Mouse (Mus musculus) layer of hippocampus, adult 8-10 months (tissue): ENCODE measurements at regions not wholly inside any gene's neighbourhood (a gene's known extent, or its start where the extent isn't known, plus 50 kb on each side); places are given as distances from the start of the nearest gene placed in this dataset.
"Not testable (repeated sequence)": the region's sequence is repeated elsewhere in the genome, so short reads cannot be mapped to it uniquely, and the experiment has no call there.

Source experiments
- DNase-seq, 2 experiments: peaks; one replicate each; pipeline ENCODE4 v3.0.0; 2022; ENCODE audit warnings: low spot score in 2 of 2

- no peak for DNase-seq
Measured at GRCm38 (mm10) chr13:5603905-5604596, 257.2 kb upstream of the Klf6 start.

DNA sequence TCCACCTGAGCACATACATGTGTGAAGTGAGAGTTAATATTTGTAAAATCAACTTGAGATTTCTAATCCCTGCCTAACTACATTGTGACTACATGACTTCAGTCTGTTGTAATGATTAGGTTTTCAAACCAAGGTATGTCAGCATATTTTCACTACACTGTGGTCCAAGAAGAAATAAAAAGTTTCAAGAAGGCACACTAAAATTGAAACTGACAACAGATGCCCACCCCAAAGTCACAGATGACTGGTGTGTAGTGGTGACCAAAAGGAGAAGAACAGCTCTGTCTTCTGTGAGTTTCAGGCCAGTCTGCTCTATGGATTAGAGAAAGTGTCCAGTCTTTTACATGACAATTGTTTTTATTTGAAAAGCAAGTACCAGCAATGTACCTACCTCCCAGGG lies 255.9 kb upstream of the Klf6 start:
- no peak for DNase-seq

GRCm38 (mm10) chr13:5607462-5607861 lies 253.8 kb upstream of the Klf6 start:
- DNase-seq = no peak

DNA sequence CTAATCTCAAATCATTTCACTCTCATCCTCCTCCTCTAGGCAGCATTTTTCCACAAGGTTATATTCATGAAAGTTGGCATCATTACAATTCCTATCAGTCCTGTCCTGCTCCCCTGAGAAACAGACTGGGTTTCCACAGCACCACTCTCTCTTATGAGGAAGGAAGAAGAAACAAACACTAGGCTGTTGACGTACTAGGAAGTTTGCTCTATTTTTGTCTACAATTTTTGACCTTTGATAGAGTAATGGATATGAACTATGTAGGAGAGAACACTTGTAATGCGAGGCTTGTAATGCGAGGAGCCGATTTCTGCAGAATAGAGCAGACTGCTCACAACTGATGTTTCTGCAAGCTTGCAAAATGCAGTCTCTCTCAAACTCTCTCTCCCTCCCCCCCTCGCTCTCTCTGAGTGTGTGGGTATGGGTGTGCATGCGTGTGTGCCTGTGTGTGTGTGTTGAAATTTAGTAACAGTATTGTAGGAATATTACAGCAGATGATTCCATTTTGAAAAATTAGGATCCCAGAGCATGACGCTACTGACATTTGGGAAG lies 247.0 kb upstream of the Klf6 start:
- DNase-seq = no peak

GRCm38 (mm10) chr13:5614833-5615232 lies 246.4 kb upstream of the Klf6 start:
- no peak for DNase-seq

- no peak for DNase-seq
Measured at GRCm38 (mm10) chr13:5615327-5615726, 246.0 kb upstream of the Klf6 start.

DNA sequence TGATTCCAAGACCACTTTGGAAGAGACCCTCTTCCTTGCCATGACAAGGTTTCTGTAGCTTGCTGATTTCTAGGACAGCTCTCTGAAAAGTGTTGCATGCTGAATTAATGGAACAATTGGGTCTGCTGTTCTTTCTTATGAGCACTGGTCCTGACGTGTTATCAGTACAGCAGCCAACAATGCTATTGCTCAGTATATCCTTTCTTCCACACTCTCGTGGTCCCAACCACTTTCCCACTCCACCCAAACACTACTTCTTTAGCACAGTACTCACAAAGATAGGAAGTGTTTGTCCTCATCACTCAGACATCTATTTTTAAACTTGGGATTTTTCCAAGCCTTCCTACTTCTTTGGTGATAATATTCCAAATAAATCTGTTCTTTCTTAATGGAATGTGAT lies 233.2 kb upstream of the Klf6 start:
- no peak for DNase-seq

DNA sequence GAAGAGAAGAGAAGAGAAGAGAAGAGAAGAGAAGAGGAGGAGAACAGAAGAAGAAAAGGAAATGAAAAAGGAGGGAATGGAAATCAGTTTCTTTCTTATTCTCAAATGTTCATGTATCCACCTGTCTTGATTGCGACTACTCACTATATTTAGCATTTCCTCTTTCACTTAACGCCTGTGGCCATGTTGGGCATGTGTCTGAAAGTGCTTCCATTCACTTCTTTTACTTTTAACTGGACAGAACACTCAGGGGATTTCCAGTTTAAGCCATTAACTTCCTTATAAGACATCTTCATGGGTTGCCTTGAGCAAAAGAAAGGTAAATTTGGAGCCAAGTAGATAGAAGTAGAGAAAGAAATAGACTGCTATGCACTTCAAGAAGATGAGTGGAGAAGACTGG lies 226.3 kb upstream of the Klf6 start:
- DNase-seq = no peak

GRCm38 (mm10) chr13:5641743-5642510 lies 219.4 kb upstream of the Klf6 start:
- no peak for DNase-seq

GRCm38 (mm10) chr13:5648276-5648675 lies 213.0 kb upstream of the Klf6 start:
- no peak for DNase-seq

- DNase-seq = no peak
Measured at GRCm38 (mm10) chr13:5657556-5657955, 203.7 kb upstream of the Klf6 start.

- no peak for DNase-seq
Measured at GRCm38 (mm10) chr13:5666235-5667007, 194.9 kb upstream of the Klf6 start.

DNA sequence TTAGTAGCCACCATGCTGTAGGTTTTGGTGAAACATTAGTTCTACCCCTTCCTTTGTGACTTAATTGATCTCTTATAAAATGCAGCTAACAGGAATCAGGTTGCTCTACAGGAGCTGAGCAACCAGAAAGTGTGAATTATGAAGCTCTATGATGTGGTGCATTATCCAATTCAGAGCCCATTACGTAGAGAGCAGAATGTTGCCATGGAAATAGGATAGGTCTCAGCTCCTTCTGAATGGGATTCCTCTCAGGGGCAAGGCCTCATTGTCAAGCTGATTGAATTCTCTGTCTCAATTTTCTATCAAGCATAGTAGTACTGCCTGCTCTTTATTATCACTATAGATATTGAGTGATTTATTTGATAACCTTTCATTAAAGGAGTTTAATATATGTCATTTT lies 185.6 kb upstream of the Klf6 start:
- DNase-seq = no peak

GRCm38 (mm10) chr13:5690124-5690523 lies 171.2 kb upstream of the Klf6 start:
- no peak for DNase-seq

GRCm38 (mm10) chr13:5690680-5691079 lies 170.6 kb upstream of the Klf6 start:
- not testable (repeated sequence) for DNase-seq

DNA sequence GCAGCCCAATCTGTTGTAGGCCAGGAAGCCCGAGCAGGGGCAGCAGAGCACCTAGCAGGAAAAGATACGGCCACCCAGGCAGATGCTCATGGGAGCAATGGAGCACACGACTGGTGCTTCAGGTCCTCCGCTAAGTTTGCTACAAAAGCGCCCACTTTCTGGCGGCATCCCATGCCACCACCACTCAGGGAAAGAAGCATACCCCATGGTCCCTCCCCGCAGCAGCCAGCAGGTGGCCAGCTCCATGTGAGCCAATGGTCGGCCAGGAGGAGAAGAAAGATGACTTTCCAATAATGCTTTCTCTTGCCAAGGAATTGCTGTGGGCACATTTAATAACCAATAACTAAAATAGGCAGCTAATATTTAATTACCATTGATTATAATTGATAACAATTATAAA lies 166.7 kb upstream of the Klf6 start:
- DNase-seq = no peak

- DNase-seq = not testable (repeated sequence)
Measured at GRCm38 (mm10) chr13:5695581-5695980, 165.7 kb upstream of the Klf6 start.

DNA sequence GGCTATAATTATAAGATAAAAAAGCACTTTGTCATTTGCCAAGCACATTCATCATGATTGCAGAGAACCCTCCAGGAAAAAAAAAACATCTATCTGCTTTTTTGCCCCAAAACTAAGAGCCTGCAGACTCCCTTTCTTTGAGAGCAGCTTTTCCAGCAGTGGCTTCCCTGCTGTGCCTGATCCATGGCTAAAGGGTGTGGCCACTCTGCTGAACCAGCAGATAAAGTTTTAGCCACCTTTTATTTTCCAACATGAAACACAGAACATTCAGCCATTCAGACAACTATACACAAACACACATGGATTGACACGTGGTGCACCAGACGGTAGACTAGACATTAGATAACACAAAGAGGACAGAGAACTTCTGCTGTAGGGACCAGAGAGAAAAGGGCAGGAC lies 164.9 kb upstream of the Klf6 start:
- DNase-seq = no peak

DNA sequence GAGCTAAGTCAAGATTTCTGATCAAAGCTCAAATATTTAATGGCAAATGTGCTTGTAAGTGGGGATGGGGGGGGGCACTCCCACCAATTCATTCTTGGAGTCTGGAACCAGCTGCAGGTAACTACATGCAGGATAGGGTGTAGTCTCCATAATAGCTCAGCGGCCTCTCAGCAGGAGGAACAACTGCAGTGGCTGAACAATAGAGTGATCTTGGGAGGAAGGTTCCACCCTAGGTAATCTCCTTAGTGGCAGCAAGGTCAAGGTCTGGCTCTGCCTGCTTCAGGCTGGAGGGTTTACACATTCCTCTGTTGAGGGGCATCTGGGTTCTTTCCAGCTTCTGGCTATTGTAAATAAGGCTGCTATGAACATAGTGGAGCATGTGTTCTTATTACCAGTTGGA lies 164.0 kb upstream of the Klf6 start:
- not testable (repeated sequence) for DNase-seq

- DNase-seq = no peak
Measured at GRCm38 (mm10) chr13:5702071-5702470, 159.2 kb upstream of the Klf6 start.

DNA sequence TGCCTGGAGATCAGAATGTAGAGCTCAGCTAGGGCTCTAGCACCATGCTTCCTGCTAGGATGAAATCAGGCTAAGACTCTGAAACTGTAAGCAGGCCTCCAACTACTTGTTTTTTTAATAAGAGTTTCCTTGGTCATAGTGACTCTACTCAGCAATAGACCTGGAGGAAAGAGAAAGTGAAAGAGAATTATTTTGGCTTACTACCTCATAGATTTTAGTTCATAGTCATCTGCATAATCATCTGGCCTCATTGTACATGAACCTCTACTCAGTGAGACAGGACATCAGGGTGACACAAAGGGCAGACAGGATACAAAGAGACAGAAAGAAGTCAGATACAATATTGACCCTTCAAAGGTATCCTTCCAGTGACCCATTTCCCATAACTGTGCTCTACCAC lies 156.3 kb upstream of the Klf6 start:
- DNase-seq = no peak

- DNase-seq = no peak
Measured at GRCm38 (mm10) chr13:5711646-5712045, 149.6 kb upstream of the Klf6 start.
